Mouse (Mus musculus) heart, postnatal 0 days (tissue): ENCODE data around the gene Dnajc24.

ENCODE experiments used
- CTCF ChIP-seq: IDR thresholded peaks from 2 replicates; pipeline ENCODE4 v1.5.1; 2016; ENCODE audit warnings: antibody characterized with exemption, control low read depth, low read depth
- EP300 ChIP-seq: IDR thresholded peaks from 2 replicates; pipeline ENCODE4 v1.6.1; 2016; ENCODE audit warnings: antibody characterized with exemption, low read depth

DNA sequence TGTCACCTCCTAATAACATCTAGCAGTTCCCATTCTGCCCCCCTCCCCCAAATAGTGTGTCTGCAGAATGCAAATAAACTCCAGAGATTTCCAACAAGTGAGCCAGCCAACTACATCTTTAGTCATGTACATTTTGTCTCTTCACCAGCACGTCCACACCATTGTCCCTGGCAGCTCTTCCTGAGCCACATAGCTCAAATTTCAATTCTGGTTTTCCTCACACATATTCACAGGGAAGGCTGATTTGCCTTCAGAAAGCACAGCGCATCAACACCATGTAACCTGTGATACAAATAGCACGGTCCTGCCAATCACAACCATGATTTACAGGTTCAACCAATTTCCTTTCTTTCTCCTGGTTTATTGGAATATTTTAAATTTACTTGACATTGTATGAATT, 21.5 kb upstream of the Dnajc24 start:
- no peak for TF ChIP-seq CTCF
- no peak for TF ChIP-seq EP300
